Mouse (Mus musculus) forebrain, postnatal 0 days (tissue): ENCODE data around the gene Foxf2. TPM values are rescaled to one million over a fixed set of nuclear protein-coding genes. Genes with fewer than 3 reads are reported as not detected.

Experiments used
- ATAC-seq: fragments of 200-750 bp; cut with Nextera tagmentation; 2 replicates; pipeline ENCODE4 v1.8.0; 2017; ENCODE audit warnings: mild to moderate bottlenecking, moderate library complexity
- DNase-seq: peaks from one replicate; pipeline ENCODE4 v3.0.0-alpha.2; 2015
- H3K27ac ChIP-seq: fragments of 300-500 bp; sonication (generic); 2 replicates; pipeline ENCODE4 v1.5.1; 2014; ENCODE audit warnings: low read depth, mild to moderate bottlenecking, antibody characterized with exemption, low read length, moderate library complexity, mixed read lengths
- H3K27me3 ChIP-seq: fragments of 300-500 bp; sonication (generic); 2 replicates; pipeline ENCODE4 v1.6.1; 2014; ENCODE audit warnings: mild to moderate bottlenecking, low read length, mixed read lengths; ENCODE audit not compliant: insufficient read depth
- H3K36me3 ChIP-seq: fragments of 300-500 bp; sonication (generic); 2 replicates; pipeline ENCODE4 v1.6.1; 2014; ENCODE audit warnings: mild to moderate bottlenecking, moderate library complexity; ENCODE audit not compliant: insufficient read depth
- H3K4me1 ChIP-seq: fragments of 300-500 bp; sonication (generic); 2 replicates; pipeline ENCODE4 v1.6.1; 2014; ENCODE audit warnings: antibody characterized with exemption; ENCODE audit not compliant: insufficient read depth
- H3K4me2 ChIP-seq: fragments of 300-500 bp; sonication (generic); 2 replicates; pipeline ENCODE4 v1.6.1; 2014; ENCODE audit warnings: low read depth, mild to moderate bottlenecking, moderate library complexity
- H3K4me3 ChIP-seq: fragments of 300-500 bp; sonication (generic); 2 replicates; pipeline ENCODE4 v1.5.1; 2014; ENCODE audit warnings: low read depth, low read length, mixed read lengths
- H3K9ac ChIP-seq: fragments of 300-500 bp; sonication (generic); 2 replicates; pipeline ENCODE4 v1.6.1; 2014; ENCODE audit warnings: mild to moderate bottlenecking
- H3K9me3 ChIP-seq: fragments of 300-500 bp; sonication (generic); 2 replicates; pipeline ENCODE4 v1.6.1; 2016; ENCODE audit warnings: low read length
- CTCF ChIP-seq: sonication (generic); IDR thresholded peaks from 2 replicates; pipeline ENCODE4 v1.5.1; 2016; ENCODE audit warnings: antibody characterized with exemption, control low read depth, low read depth
- WGBS: fragments of 180-500 bp; shearing (Covaris S2); extraction: QIAGEN DNeasy Blood & Tissue Kit; methylation state at CpG from one replicate; pipeline ENCODE4 v1.1.7; 2014; 5-methylcytosine and 5-hydroxymethylcytosine counted together
- polyA plus RNA-seq: library from polyadenylated mRNA; unstranded; fragments of >200 nt; fragmentation: Nextera tagmentation; extraction: Ambion mirVana; gene quantifications from 2 replicates; pipeline ENCODE4 v1.2.1, GENCODE M21; 2015
- total RNA-seq: library from RNA; depleted of rRNA; stranded (reverse); fragments of >200 nt; gene quantifications from 2 replicates; pipeline ENCODE4 v1.2.3, GENCODE M21; 2014; rRNA removed

The Foxf2 gene
- total RNA-seq (4.6 and 7.8 TPM in 2 replicates), polyA plus RNA-seq (4.1 and 5.7 TPM in 2 replicates)

GRCm38 (mm10) chr13:31625333-31626101, at the start of gene Foxf2:
Gene Foxf2 (plus strand): TSS chr13:31625816.
- no peaks in the 10 kb centered on the region for H3K9me3 ChIP-seq
- peak within 1 kb of the TSS; percentile 75 for H3K4me2 ChIP-seq
- peak within 1 kb of the TSS; percentile 42 for H3K4me3 ChIP-seq
- no peak for TF ChIP-seq CTCF
- DNase-seq, result no peak
- 0 out of 2 replicates have a peak, but pooled peaks cover 7% of the 10 kb centered on the region for H3K4me1 ChIP-seq
- no peaks in the 10 kb centered on the region for H3K36me3 ChIP-seq
- no peak within 1 kb of the TSS; the same call in 1 of the 2 replicates for H3K27ac ChIP-seq
- 2% methylated on average over 51 of the region's 74 CpGs for WGBS
- peak; percentile 30 for ATAC-seq
- peak within 1 kb of the TSS; percentile 46 for H3K9ac ChIP-seq
- H3K27me3 ChIP-seq, result peaks cover 93% of the 10 kb centered on the region

DNA sequence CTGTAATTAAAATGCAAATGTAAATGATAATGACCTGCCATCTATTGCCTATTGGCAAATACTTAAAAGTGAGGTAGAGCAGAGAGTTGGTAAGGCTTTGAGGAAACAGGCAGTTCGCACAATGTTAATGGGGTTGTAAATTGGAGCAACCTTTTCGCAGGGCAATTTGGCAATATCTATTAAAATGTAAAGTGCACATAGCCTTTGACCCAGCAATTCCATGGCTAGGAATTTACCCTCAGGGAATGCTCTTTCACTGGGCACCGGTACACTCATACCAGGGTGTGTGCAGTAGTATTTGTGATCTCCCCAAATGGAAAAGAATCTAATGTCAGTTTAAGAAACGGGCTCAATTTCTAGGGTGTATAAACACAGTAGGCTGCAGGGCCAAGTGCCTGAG, 48.9 kb upstream of the Foxf2 start:
- H3K27ac ChIP-seq, result no peak overlapping the region
- WGBS, result 56% methylated on average over 4 of the region's 4 CpGs
- H3K36me3 ChIP-seq, result no peaks in the 10 kb centered on the region
- ATAC-seq, result no peak
- TF ChIP-seq CTCF, result no peak
- no peak for DNase-seq
- no peak overlapping the region for H3K4me3 ChIP-seq
- H3K9me3 ChIP-seq, result no peaks in the 10 kb centered on the region
- H3K4me1 ChIP-seq, result peaks cover 4% of the 10 kb centered on the region; the same call in 1 of the 2 replicates
- H3K27me3 ChIP-seq, result no peaks in the 10 kb centered on the region
- H3K9ac ChIP-seq, result no peak overlapping the region
- no peak overlapping the region for H3K4me2 ChIP-seq

GRCm38 (mm10) chr13:31577576-31577975, 48.0 kb upstream of the Foxf2 start:
- TF ChIP-seq CTCF, result no peak
- DNase-seq, result no peak
- WGBS, result 37% methylated on average over 6 of the region's 6 CpGs

GRCm38 (mm10) chr13:31578389-31578788, 47.2 kb upstream of the Foxf2 start:
- no peaks in the 10 kb centered on the region for H3K36me3 ChIP-seq
- H3K4me3 ChIP-seq, result no peak overlapping the region
- ATAC-seq (0 out of 2 replicates have a peak, but pooled peaks have one; percentile 18), DNase-seq (no peak)
- H3K4me2 ChIP-seq, result no peak overlapping the region
- WGBS, result 26% methylated on average over 10 of the region's 10 CpGs
- no peaks in the 10 kb centered on the region for H3K9me3 ChIP-seq
- H3K27ac ChIP-seq, result no peak overlapping the region
- no peak for TF ChIP-seq CTCF
- H3K4me1 ChIP-seq, result peaks cover 4% of the 10 kb centered on the region; the same call in 1 of the 2 replicates
- H3K9ac ChIP-seq, result no peak overlapping the region
- no peaks in the 10 kb centered on the region for H3K27me3 ChIP-seq

More at GRCm38 (mm10) chr13:31577576-31577975, 48.0 kb upstream of the Foxf2 start:
- H3K4me1 ChIP-seq, result peaks cover 4% of the 10 kb centered on the region; the same call in 1 of the 2 replicates
- H3K9me3 ChIP-seq, result no peaks in the 10 kb centered on the region
- ATAC-seq, result no peak
- H3K27ac ChIP-seq, result no peak overlapping the region
- no peaks in the 10 kb centered on the region for H3K27me3 ChIP-seq
- H3K36me3 ChIP-seq, result no peaks in the 10 kb centered on the region
- H3K9ac ChIP-seq, result no peak overlapping the region
- H3K4me3 ChIP-seq, result no peak overlapping the region
- H3K4me2 ChIP-seq, result no peak overlapping the region

DNA sequence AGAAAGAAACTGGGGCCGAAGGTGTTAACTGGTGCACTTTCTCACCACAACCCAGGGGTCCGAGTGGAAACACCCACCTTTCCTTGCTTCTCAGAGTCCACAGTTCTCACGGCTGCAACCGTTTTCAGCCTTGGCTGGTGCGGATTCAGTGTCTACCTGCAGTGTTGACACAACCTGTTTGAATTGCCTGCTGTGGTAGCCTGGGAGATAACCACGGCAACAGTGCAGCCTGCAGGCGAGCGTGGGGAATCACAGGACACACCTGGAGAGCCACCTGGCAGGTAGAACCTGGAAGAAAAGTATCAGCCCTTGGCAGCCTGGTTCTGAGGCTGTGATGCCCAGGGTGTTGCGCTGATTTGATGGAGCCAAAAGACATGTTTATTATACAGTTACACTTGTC, 45.8 kb upstream of the Foxf2 start:
- Histone ChIP-seq H3K4me1 (peaks cover 4% of the 10 kb centered on the region; the same call in 1 of the 2 replicates), H3K9ac (no peak overlapping the region), H3K4me3 (no peak overlapping the region), H3K27me3 (no peaks in the 10 kb centered on the region), H3K4me2 (no peak overlapping the region), H3K27ac (no peak overlapping the region), H3K9me3 (no peaks in the 10 kb centered on the region), H3K36me3 (no peaks in the 10 kb centered on the region)
- ATAC-seq (no peak), DNase-seq (no peak)
- 70% methylated on average over 9 of the region's 9 CpGs for WGBS
- TF ChIP-seq CTCF, result peak; percentile 23; the same call in 1 of the 2 replicates

- no peaks in the 10 kb centered on the region for H3K9me3 ChIP-seq
- no peak overlapping the region for H3K27ac ChIP-seq
- no peak overlapping the region for H3K9ac ChIP-seq
- no peaks in the 10 kb centered on the region for H3K27me3 ChIP-seq
- H3K4me3 ChIP-seq, result no peak overlapping the region
- no peak for ATAC-seq
- H3K4me1 ChIP-seq, result no peaks in the 10 kb centered on the region
- 68% methylated on average over 5 of the region's 5 CpGs for WGBS
- no peak overlapping the region for H3K4me2 ChIP-seq
- no peak for TF ChIP-seq CTCF
- no peaks in the 10 kb centered on the region for H3K36me3 ChIP-seq
- no peak for DNase-seq
Observed at GRCm38 (mm10) chr13:31587341-31587740, 38.3 kb upstream of the Foxf2 start.

DNA sequence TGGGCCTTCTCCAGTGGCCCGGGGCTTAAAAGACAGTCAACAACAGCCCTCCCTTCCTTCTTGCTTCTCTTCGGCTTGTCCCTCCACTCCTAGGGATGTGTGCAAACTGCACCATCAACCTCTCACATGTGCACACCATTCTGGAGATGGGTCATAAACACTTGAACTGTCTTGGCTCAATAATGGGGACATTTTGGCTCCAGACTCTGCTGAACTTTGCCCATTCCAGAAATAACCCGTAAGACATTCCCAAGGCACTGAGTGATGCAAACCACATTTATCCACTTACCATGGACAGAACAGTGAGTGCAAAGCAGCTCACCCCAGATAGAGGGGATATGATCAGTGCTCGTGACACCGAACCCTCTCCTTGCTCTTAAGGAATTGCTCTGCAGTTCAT, 26.0 kb upstream of the Foxf2 start:
- 82% methylated on average over 5 of the region's 5 CpGs for WGBS
- Histone ChIP-seq H3K36me3 (no peaks in the 10 kb centered on the region), H3K9ac (no peak overlapping the region), H3K4me2 (no peak overlapping the region), H3K4me3 (no peak overlapping the region), H3K27me3 (no peaks in the 10 kb centered on the region), H3K27ac (no peak overlapping the region), H3K9me3 (no peaks in the 10 kb centered on the region), H3K4me1 (no peaks in the 10 kb centered on the region)
- no peak for DNase-seq
- TF ChIP-seq CTCF, result no peak
- no peak for ATAC-seq
